Mouse (Mus musculus) gonadal fat pad, adult 2 months (tissue): ENCODE data around the gene Slc5a10. TPM values are rescaled to one million over a fixed set of nuclear protein-coding genes. Genes with fewer than 3 reads are reported as not detected.
"Not testable (repeated sequence)": the region's sequence is repeated elsewhere in the genome, so short reads cannot be mapped to it uniquely, and the experiment has no call there.

Source experiments
- DNase-seq: peaks from one replicate; pipeline ENCODE4 v3.0.0-alpha.2; 2012; ENCODE audit warnings: low read depth
- polyA plus RNA-seq: library from polyadenylated mRNA; depleted of rRNA; stranded (reverse); fragments of >200 nt; gene quantifications from 2 replicates; pipeline ENCODE4 v1.2.3, GENCODE M21; 2012

The Slc5a10 gene
- polyA plus RNA-seq, 1 experiment = 0.09 TPM

DNA sequence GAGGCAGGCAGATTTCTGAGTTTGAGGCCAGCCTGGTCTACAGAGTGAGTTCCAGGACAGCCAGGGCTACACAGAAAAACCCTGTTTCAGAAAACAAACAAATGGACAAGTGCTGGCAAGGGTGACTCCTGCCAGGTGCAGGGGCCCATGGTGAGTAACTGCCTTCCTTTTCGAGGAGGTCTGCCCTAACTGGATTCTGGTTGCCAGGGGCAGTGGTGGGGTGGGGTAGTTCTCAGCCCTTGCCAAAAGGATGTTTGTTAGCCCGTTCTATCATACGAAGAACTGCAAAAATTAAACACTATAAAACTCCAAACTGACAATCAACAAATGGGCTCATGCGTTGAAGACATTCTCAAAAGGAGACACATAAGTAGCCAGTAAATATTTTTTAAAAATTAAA is 71.0 kb downstream of the Slc5a10 start:
- no peak for DNase-seq

DNA sequence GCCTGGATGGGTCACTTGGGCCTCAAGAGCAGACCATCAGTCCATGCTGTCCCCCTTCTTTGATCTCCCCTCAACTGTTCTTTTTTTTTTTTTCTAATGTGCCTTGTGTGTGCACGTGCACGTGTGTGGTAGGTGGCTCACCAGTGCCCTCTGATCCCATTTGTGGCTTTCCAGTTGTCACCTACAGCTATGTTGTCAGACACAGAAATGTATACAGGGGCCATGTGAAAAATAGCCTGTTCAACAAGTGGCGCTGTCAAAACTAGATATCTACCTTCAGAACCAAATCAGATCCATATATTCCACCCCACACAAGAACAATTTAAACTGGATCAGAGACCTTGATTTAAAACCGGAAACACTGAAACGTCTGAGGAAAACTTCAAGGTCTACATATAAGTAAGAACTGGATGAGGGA is 71.5 kb downstream of the Slc5a10 start:
- DNase-seq = no peak

DNA sequence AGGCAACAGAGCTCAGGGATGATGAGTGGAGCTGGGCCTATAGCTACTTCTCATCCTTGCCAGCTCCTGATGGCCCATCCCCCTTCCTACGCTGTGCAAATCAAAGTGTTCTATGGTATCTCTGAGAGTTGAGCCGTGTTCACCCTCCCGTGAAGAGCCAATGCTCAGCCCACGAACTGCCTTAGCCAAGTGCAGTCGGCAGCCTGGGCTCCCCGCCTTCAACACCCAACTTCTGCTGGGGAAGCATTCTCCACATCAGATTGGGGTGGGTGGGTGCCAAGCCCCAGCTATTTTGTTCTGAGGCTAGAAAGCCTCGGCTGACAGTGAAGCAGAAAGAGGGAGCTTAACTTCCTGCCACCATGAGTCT is 71.9 kb downstream of the Slc5a10 start:
- no peak for DNase-seq

DNA sequence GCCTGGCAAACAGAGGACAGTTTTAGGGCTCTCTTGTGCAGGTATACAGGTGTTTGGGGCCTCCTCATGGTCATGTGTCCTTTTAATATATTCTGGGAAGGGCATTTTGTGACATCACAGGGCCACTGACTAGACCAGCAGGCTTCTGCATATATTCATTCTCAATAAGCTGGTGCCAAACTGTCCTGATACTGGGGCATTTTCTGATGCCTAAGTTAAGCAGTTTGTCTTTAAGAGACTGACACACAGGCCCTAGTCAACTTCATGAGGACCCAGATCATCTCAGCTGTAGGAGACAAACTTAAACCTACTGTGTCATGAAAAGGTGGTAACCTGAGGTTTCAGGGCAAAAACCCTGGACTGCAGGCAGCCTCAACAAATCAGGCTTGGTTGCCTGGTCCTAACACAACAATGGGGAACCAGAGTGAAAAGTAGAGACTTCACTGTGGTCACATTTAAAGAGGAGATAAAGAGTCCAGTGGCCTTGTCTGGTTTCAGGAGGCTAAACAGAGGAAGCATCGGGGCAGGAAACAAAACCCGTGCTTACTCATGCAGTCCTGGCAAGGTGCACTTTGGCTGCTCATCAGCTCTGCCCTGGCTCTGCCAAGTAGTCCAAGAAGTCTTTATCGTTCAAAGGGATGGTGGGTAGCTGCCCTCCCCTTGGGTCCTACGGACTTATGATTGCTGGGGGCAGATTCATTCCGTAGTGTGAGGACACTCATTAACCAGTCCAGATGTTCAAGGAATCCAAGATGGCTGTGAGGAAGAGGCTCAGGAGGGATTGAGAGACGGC is 72.5 kb downstream of the Slc5a10 start:
- DNase-seq = no peak

DNA sequence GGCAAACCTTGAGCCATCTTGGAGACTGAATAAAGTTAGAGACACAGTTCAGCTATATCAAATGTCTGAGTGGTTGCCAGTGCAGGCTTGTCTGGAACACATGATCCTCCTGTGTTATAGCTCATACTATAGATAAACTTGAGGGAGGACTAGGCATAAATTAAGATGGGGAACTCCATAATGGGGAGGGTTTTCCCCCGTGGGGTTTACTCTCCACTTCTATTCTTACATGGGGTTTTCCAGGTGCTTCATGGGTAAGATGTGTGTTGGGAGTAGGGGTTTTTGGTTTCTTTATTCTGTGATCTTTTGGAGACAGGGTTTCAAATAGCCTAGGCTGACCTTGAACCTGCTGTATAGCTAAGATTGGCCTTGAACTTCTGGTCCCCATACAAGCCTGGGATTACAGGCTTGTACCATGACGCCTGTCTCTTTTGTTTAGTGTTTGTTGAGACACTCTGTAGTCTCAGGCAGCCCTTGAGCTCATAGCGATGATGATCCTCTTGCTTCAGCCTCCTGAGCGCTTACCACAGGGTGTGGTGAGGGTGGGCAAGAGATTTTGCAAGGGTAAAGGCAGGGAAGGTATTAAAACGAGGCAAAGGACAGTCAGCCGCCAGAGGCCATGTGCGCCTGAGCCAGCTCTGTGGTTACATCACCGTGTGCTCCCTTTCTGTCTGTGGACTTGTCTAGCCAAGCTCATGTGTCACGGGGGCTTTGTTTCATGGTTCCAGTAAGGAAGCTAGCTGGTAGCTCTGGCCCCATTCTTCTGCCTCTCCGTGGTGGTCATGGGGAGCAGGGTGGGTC is 73.3 kb downstream of the Slc5a10 start:
- no peak for DNase-seq

DNA sequence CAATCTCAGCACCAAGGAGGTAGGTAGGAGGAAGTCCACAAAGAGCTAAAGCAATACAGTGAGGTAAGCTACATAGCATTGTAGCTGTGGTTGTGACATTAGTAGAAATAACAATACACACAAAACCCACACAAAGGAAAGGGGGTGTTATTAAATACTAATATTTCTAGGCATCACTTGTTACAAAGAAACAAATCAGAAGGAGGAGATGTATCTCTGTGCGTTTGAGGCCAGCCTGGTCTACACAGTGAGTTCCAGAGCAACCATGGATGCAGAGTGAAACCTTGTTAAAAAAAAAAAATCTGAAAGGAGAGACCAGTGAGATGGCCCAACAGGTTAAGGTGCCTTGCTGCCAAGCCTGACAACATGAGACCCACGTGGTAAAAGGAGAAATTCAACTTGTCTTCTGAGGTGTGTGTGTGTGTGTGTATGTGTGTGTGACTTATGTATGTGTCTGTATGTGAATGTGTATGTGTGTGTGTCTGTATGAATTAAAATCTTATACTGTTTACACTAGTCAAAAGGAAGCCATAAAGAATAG is 74.1 kb downstream of the Slc5a10 start:
- no peak for DNase-seq

DNA sequence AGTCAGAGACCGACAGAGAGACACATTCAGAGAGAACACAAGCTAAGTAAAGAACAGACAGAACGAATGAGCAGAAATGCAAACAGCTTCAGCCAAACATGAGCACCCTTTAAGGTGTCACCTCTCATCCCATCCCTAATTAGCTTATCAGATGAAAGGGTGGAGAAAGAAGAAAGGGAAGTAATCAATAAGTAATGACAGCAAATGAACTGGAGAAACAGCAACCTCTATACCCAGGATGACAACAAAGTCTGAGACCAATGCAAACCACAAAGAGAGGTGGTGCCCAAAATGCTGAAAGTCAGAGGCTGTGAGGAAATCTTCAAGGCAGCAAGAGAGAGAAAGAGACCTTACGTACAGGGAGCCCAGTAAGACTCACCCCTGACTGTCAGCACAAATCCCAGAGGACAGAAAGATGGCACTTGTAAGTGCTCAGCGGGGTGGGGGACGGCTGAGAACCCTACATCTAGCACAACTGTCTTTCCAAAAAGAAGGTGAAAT is 75.2 kb downstream of the Slc5a10 start:
- DNase-seq = no peak

DNA sequence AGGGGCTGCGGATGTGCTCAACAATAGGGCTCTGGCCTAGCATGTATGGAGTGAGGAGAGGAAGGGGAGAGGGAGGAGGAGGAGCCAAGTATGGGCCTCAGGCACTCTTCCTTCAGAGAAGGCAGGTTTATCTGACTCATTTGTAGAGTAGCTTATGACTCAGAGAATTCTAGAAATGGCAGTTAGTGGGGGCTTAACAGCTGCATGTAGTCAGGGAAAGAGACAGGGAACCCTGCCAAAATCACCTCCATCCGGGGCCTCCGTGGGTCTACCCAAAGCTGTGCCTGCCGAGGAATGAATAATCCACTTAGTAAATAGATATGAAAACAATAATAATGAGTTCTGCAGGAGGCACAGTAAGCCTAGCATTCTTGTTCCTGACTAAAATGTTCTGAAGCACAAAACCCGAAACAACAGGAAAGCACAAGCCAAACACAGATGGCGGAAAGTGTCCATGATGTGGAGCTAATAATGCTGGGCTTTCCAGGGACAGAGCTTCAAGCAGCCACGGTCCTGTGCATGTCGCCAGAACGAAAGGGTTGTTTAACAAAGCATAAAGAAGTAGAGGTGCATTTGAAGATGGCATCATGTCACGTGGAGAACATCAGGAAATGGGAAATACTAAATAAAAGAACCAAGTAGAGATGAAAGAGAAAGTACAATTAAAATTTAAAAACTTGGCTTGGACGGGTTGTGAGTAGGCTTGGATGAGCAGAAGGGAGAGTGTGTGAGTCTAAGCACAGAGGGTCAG is 75.9 kb downstream of the Slc5a10 start:
- no peak for DNase-seq

DNA sequence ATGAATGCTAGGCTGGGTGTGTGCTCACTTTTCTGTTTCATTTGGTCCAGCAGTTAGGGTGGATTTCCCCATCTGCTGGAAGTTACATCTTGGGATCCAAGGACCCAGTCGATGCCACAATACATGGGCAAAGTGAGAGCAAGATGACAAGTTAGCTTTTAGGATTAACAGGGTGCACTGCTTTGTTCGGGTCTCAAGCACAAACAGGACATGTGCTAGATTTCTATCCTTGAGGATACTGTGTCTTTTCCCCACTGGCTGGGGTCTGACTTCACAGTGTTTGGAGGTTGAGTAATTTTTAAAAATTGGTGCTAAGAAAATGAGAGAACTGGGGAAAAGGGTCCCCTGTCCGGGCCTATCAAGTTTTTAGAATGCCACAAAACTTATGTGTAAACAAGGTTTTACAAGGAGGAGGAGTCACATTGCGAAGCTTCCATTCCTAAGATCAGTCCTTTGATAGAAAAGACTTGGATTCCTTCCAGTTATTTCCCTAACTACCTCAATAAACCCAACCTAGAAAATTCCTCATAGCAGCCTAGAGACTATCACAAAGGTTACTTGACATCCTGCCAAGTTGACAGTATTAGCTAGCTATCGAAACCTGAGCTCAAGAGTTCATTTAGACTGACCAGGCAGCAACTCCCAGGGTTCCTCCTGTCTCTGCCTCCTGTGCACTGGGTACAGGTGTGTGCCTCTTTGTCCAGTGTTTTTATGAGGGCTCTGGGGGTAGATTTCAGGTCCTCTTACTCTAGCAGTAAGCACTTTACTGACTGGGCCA is 77.3 kb downstream of the Slc5a10 start:
- DNase-seq = no peak

DNA sequence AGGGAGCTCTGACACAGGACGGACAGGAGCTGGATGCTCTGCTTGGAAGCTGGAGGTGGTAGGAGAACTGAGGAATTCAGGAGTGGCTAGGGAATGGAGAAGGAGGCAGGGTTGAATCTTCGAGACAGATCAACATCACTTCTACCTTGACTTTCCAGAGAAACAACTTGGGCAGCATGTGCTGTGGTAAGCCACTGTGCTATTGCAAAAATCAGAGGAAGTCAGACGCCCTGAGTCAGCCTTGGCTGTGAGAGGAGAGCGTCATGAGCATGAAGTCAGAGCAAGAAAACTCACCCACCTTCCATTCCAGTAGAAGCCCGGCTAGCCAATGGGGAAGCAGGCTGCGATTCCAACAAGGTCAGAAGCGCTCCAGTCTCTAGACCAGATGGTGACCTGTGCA is 78.5 kb downstream of the Slc5a10 start:
- DNase-seq = no peak

DNA sequence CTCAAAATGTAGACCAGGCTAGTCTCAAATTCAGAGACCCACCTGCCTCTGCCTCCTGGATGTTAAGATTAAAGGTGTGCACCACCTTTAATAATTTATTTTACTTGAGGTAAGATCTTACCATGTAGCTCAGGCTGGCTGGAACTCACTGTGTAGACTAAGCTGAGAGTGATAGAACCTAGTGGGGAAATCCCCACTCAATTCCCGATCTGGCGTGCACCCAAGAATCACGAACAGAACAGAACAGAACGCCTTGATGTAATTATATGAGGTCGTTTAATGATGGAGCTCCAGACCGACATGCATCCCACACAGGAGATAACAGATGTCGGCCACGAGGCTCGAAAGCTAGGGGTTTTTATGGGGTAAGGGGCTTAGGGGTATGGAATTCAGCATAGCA is 80.0 kb downstream of the Slc5a10 start:
- DNase-seq = not testable (repeated sequence)

DNA sequence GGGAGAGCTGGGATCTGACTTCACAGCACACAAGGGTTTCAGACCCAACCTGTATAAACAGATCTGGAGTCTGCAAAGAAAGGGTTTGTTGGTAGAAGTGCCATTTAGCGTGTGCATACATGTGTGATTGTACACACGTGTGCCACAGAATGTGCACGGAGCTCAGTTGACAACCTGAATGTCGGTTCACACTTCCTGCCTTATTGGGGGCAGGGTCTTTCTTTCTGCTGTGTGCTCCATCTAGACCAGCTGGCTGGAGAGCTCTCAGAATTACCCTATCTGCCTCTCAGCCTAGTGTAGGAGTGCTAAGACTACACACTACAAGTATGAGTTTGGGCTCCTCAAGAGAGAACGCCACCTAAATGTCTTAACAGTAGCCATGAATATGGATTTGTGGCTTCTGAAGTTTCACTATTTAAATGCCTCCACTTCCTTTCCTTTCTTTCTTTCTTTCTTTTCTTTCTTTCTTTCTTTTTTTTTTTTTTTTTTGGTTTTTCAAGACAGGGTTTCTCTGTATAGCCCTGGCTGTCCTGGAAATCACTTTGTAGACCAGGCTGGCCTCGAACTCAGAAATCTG is 80.9 kb downstream of the Slc5a10 start:
- no peak for DNase-seq

DNA sequence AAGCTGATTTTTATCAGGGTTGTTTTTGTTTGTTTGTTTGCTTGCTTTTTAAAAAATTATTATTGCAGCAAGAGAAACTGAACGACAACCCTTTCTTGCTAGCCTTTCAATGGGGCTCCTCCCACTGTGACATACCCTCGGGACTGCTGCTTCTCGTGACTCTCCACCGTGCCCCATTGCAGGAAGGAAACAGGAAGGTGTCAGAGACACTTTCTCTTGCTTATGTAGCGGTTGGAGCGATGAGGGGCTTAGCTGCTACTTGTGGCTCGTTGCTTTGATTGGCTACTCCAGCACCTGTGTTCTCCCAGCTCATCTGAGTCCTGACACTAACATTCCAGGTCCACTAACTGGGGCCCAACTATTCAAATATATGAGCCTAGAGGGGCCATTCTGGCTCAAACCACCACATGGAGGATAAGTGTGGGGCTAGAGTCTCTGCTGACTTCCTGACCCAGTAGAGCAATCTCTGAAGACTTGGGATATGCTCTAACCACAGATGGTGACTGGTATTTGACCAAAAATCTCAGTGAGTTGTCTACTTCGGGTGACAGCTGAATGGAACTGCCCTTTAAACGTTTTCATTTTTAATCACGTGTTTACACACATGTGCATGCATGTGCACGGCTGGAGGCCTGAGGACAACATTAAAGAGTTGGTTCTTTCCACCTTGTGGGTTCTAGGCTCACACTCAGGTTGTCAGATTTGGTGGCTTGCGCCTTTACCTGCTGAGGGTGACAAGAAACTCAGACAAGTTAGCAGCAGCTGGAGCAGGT is 81.7 kb downstream of the Slc5a10 start:
- DNase-seq = no peak

DNA sequence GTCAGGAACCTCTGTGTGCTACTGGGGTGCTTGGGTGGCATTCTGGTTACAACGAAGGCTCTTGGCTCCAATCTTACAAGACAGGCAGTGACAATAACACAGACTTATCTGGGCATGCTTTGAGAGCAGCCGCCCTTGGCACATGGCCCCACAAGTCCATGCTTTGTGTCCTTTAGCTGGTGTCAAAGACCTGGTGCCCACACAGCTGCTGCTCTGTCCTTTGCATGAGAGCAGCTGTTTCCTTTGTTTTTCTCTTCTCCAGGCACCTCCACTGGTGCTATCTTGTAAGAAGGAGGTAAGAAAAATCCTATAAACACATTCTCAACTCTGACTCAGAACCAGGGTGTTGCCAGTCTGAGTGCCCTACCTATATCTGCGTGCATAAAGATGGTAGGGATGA is 82.8 kb downstream of the Slc5a10 start:
- no peak for DNase-seq

DNA sequence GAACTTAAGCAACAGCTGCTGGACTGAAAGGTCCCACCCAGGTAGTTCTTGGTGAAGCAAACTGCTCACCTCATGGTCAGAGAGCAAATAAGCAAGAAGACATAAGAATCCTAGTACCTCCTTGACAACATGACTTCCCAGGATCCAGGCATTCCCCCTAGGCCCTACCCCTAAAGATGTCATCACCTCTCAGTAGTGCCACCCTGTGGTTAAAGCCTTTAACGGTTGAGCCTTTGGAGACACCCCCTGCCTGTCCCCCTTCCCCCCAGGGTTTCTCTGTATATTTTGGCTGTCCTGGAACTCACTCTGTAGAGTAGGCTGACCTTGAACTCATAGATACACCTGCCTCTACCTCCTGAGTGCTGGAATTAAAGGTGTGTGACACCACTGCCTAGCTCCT is 83.2 kb downstream of the Slc5a10 start:
- no peak for DNase-seq

DNA sequence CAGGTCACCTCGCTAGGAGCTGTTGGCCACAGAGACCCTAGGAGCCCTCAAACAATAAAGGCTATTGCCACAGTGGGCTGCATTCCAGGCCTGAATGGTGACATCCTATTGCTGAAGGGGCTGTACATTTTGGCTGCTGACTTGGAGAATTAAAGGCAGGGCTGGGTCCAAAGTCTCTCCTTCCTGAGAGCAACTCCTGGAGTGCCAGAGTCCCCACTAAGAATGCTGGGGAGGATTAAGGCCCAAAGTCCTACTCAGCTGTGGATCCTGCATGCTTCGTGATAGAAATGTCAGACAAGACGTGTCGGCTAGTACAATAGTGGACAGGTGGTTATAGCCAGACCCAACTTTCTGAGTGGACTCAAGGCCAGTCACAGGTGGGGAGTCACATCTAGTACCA is 84.3 kb downstream of the Slc5a10 start:
- DNase-seq = not testable (repeated sequence)

DNA sequence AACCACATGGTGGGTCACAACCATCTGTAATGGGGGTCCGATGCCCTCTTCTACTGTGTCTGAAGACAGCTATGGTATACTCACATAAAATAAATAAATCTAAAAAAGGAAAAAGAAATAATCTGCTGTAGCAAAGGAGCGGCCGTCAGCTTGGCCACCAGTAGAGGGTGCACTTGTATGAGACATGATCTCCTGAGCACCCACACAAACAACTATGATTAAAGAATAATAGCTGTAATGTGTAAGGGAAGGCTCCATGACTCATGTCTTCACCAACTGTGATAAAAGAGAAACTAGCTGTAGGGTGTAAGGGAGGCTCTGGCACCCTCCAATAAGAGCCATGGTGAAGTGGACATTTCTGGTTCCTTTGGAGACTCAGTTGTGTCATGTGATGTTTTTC is 91.0 kb downstream of the Slc5a10 start:
- DNase-seq = no peak

DNA sequence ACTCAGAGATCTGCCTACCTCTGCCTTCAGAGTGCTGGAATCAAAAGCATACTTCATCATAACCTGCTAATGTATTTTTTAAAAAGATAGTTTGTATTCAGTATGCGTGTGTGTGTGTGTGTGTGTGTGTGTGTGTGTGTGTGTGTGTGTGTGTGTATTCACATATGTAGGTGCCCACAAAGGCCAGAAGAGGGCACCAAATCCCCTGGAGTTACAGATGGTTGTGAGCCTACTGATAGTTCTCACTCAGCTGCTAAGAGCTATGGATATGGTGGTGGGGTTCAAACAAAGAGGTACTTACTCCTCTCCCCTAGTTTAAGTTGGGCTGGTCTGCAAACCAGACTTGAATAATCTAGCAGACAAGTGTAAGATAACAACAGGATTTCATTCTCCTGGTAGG is 94.1 kb downstream of the Slc5a10 start:
- no peak for DNase-seq

DNA sequence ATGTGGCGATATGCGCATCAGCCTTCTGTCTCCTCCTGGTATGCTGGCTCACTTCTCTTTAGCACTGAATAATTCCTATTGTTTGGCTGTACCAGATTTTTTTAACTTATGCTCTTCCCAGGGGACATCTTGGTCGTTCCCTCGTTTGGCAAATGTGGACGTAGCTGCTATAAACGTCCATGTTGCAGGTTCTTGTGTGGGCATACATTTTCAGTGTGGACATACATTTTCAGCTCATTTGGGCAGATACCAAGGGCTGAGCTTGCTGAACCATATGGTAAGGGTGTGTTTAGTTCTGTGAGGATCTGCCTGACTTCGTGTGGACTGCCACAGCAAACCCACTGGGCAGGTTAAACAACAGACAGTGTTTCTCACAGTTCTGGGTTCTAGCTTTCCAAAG is 95.5 kb downstream of the Slc5a10 start:
- DNase-seq = no peak
